ENCODE assay signal across 8 mouse cellular contexts in genomic region chr9:35210542-35211474, GRCm38 (mm10). TPM values are rescaled to one million over a fixed set of nuclear protein-coding genes. Genes with fewer than 3 reads are reported as not detected.
A peak's percentile ranks its signal among the peaks of the same experiment; 100 is the strongest.
DNase-seq lines count a peak whose midpoint lies in the region; ATAC-seq and TF ChIP-seq lines count a peak whose summit lies in the region.

Gene Foxred1, minus strand, starts transcription at chr9:35211055.

- ATAC-seq in embryonic facial prominence, embryonic 15.5 days (ENCODE audit: insufficient number of reproducible peaks, low FRiP score, low TSS enrichment, low read depth), result peak; percentile 100
- peak; percentile 100 for ATAC-seq in limb, embryonic 14.5 days (ENCODE audit: low FRiP score, low read depth)
- ATAC-seq in midbrain, postnatal 0 days (ENCODE audit: low FRiP score), result peak; percentile 100

- peaks cover 67% of the 10 kb centered on the region for H3K36me3 ChIP-seq in embryonic facial prominence, embryonic 15.5 days
- peaks cover 59% of the 10 kb centered on the region for H3K36me3 ChIP-seq in limb, embryonic 14.5 days (ENCODE audit: control insufficient read depth, insufficient read depth, low read length)
- H3K36me3 ChIP-seq in midbrain, postnatal 0 days (ENCODE audit: insufficient read depth, low read length), result peaks cover 31% of the 10 kb centered on the region

- under 1% methylated on average over 72 of the region's 72 CpGs for WGBS in bone marrow, adult 2 months
- WGBS in embryonic facial prominence, embryonic 15.5 days, result under 1% methylated on average over 72 of the region's 72 CpGs
- 2% methylated on average over 71 of the region's 72 CpGs for WGBS in limb, embryonic 14.5 days
- WGBS in midbrain, postnatal 0 days, result 1% methylated on average over 71 of the region's 72 CpGs

- peak within 1 kb of the TSS; percentile 85 for H3K4me2 ChIP-seq in embryonic facial prominence, embryonic 15.5 days (replicated peaks)
- peak within 1 kb of the TSS; percentile 94 for H3K4me2 ChIP-seq in limb, embryonic 14.5 days (replicated peaks; ENCODE audit: low read depth, low read length, severe bottlenecking)
- peak within 1 kb of the TSS; percentile 90 for H3K4me2 ChIP-seq in midbrain, postnatal 0 days (ENCODE audit: low read depth, low read length, poor library complexity, severe bottlenecking)

- H3K4me3 ChIP-seq in bone marrow, adult 2 months (replicated peaks; ENCODE audit: control insufficient read depth, low read depth, low read length), result peak within 1 kb of the TSS; percentile 88
- peak within 1 kb of the TSS; percentile 93 for H3K4me3 ChIP-seq in embryonic facial prominence, embryonic 15.5 days (replicated peaks)
- H3K4me3 ChIP-seq in limb, embryonic 14.5 days (replicated peaks; ENCODE audit: low read length), result peak within 1 kb of the TSS; percentile 79
- peak within 1 kb of the TSS; percentile 86 for H3K4me3 ChIP-seq in midbrain, postnatal 0 days (ENCODE audit: low read depth, low read length)

- peaks cover 2% of the 10 kb centered on the region; the same call in 1 of the 2 replicates for H3K4me1 ChIP-seq in bone marrow, adult 2 months (ENCODE audit: control insufficient read depth, insufficient read depth, low read length)
- H3K4me1 ChIP-seq in embryonic facial prominence, embryonic 15.5 days, result peaks cover 20% of the 10 kb centered on the region
- peaks cover 3% of the 10 kb centered on the region for H3K4me1 ChIP-seq in limb, embryonic 14.5 days (ENCODE audit: control insufficient read depth, insufficient read depth, low read length)
- H3K4me1 ChIP-seq in midbrain, postnatal 0 days (ENCODE audit: insufficient read depth, low read length), result peaks cover 14% of the 10 kb centered on the region; the same call in 1 of the 2 replicates

- no peaks in the 10 kb centered on the region for H3K9me3 ChIP-seq in embryonic facial prominence, embryonic 15.5 days (replicated peaks)
- no peaks in the 10 kb centered on the region for H3K9me3 ChIP-seq in limb, embryonic 14.5 days (ENCODE audit: control insufficient read depth, low read length)
- H3K9me3 ChIP-seq in midbrain, postnatal 0 days (ENCODE audit: low read length), result no peaks in the 10 kb centered on the region

- H3K27ac ChIP-seq in bone marrow, adult 2 months (ENCODE audit: control insufficient read depth, insufficient read depth, low read depth, low read length, poor library complexity), result peak within 1 kb of the TSS; percentile 79
- peak within 1 kb of the TSS; percentile 91 for H3K27ac ChIP-seq in embryonic facial prominence, embryonic 15.5 days (replicated peaks)
- H3K27ac ChIP-seq in limb, embryonic 14.5 days (replicated peaks; ENCODE audit: low read depth, low read length), result peak within 1 kb of the TSS; percentile 85
- peak within 1 kb of the TSS; percentile 90 for H3K27ac ChIP-seq in midbrain, postnatal 0 days (ENCODE audit: low read depth, low read length)

- H3K9ac ChIP-seq in embryonic facial prominence, embryonic 15.5 days, result peak within 1 kb of the TSS; percentile 88
- peak within 1 kb of the TSS; percentile 85 for H3K9ac ChIP-seq in limb, embryonic 14.5 days (ENCODE audit: low read depth, low read length, severe bottlenecking)
- peak within 1 kb of the TSS; percentile 81 for H3K9ac ChIP-seq in midbrain, postnatal 0 days (replicated peaks; ENCODE audit: low read length, poor library complexity, severe bottlenecking)

- peak; percentile 99 for DNase-seq in 416B (ENCODE audit: low read depth)
- DNase-seq in heart, adult 8-10 months (ENCODE audit: low spot score), result peak; percentile 98
- DNase-seq in kidney, adult 9 months, result peak; percentile 100
- DNase-seq in limb, embryonic 14.5 days (ENCODE audit: low spot score), result peak; percentile 99
- peak; percentile 100 for DNase-seq in midbrain, postnatal 0 days (ENCODE audit: low spot score)
- DNase-seq in spleen, postnatal 14 days (ENCODE audit: low spot score in 2 of 2), result peak; percentile 97 to 99

- TF ChIP-seq CTCF in bone marrow, adult 2 months (IDR thresholded peaks at IDR 0.05; ENCODE audit: control insufficient read depth, insufficient read depth, low read length), result no peak
- TF ChIP-seq CTCF in midbrain, postnatal 0 days (IDR thresholded peaks at IDR 0.05), result no peak

- TF ChIP-seq POLR2A in bone marrow, adult 2 months (IDR thresholded peaks at IDR 0.05; ENCODE audit: borderline replicate concordance, control insufficient read depth, low read depth, low read length), result peak; percentile 89
- peak; percentile 92; the same call in 1 of the 2 replicates for TF ChIP-seq POLR2A in limb, embryonic 14.5 days (IDR thresholded peaks at IDR 0.05; ENCODE audit: borderline replicate concordance, extremely low read depth, insufficient read depth, insufficient read length)

- H3K27me3 ChIP-seq in embryonic facial prominence, embryonic 15.5 days, result no peaks in the 10 kb centered on the region
- no peaks in the 10 kb centered on the region for H3K27me3 ChIP-seq in limb, embryonic 14.5 days (ENCODE audit: control insufficient read depth, insufficient read depth, low read length)
- no peaks in the 10 kb centered on the region for H3K27me3 ChIP-seq in midbrain, postnatal 0 days (ENCODE audit: insufficient read depth, low read length)

RNA-seq across cellular contexts. Expression of gene Foxred1, which starts in this region (rescaled TPM):
- polyA plus RNA-seq in bone marrow, adult 2 months (2011; ENCODE audit: insufficient read depth, insufficient read length, low replicate concordance, missing spikeins), result 17.7 and 18.8 TPM in 2 replicates
- polyA plus RNA-seq in embryonic facial prominence, embryonic 15.5 days (2015; fragmentation: Nextera tagmentation; extraction: Ambion mirVana), result 36.4 and 40.8 TPM in 2 replicates
- total RNA-seq in heart, adult 8-10 months (2022), result 10 to 100 TPM; 74.4 to 89.0 (median 78.8) TPM
- polyA plus RNA-seq in limb, embryonic 14.5 days (2012; rRNA removed), result 51.1 and 55.2 TPM in 2 replicates
- 29.5 and 33.9 TPM in 2 replicates for polyA plus RNA-seq in limb, embryonic 14.5 days (2014; fragmentation: Nextera tagmentation; extraction: Ambion mirVana)
- total RNA-seq in midbrain, postnatal 0 days (2014; rRNA removed), result 36.3 and 39.8 TPM in 2 replicates
- 46.5 and 47.0 TPM in 2 replicates for polyA plus RNA-seq in midbrain, postnatal 0 days (2015; fragmentation: Nextera tagmentation; extraction: Ambion mirVana)

Comparison
In these comparisons a context has a peak if more than half of its experiments do, and no peak if none do; other contexts are left out.
1. Peak in every context shown above with its lines: DNase-seq, ATAC-seq, H3K4me3 ChIP-seq and H3K27ac ChIP-seq.